Comparison of ENCODE assay signal across 31 mouse cellular contexts in genomic region chr2:154826054-154826538, GRCm38 (mm10). TPM values are rescaled to one million over a fixed set of nuclear protein-coding genes. Genes with fewer than 3 reads are reported as not detected.
DNase-seq lines count a peak whose midpoint lies in the region; ATAC-seq and TF ChIP-seq lines count a peak whose summit lies in the region.
"Had no signal": no experiment of that assay in that cellular context is flagged by ENCODE, and none has a peak within 500 bp of the region (broad histone marks: within the 10 kb centered on the region; RNA-seq: fewer than 3 reads in every experiment).

No protein-coding gene starts in this region.

- H3K9ac ChIP-seq in MEL (ENCODE audit: control insufficient read depth, low read depth, low read length, poor library complexity, severe bottlenecking), result no peak overlapping the region
- H3K9ac ChIP-seq in heart, embryonic 12.5 days, result no peak overlapping the region
- H3K9ac ChIP-seq: forebrain, postnatal 0 days; heart, embryonic 13.5 days; hindbrain, embryonic 12.5 days; hindbrain, embryonic 15.5 days had no signal

- TF ChIP-seq RAD21 in MEL (IDR thresholded peaks at IDR 0.05; ENCODE audit: low read depth, low read length), result no peak

- peaks cover 28% of the 10 kb centered on the region for H3K79me2 ChIP-seq in MEL (ENCODE audit: control insufficient read depth, insufficient read depth, low read length, poor library complexity)

- no peak for TF ChIP-seq POLR2A in MEL (IDR thresholded peaks at IDR 0.05; ENCODE audit: control insufficient read depth in 1 of 2, insufficient read depth in 1 of 2, low read depth in 1 of 2, low read length in 2 of 2, poor library complexity in 1 of 2)

- no peak overlapping the region for H3K27ac ChIP-seq in MEL (ENCODE audit: control insufficient read depth, low read depth, low read length)
- no peak overlapping the region for H3K27ac ChIP-seq in heart, embryonic 12.5 days (ENCODE audit: poor library complexity, severe bottlenecking)
- H3K27ac ChIP-seq: gastrocnemius, adult 2 months; heart, embryonic 13.5 days; hindbrain, embryonic 12.5 days; hindbrain, embryonic 15.5 days had no signal

- H3K4me2 ChIP-seq in heart, embryonic 12.5 days, result no peak overlapping the region
- H3K4me2 ChIP-seq: heart, embryonic 13.5 days; hindbrain, embryonic 12.5 days; hindbrain, embryonic 15.5 days had no signal

- WGBS in heart, embryonic 12.5 days, result 90% methylated on average over 1 of the region's 1 CpGs

- TF ChIP-seq CTCF in MEL (IDR thresholded peaks at IDR 0.05 in 2 of 3, conservative IDR thresholded peaks at IDR 0.05 in 1 of 3; ENCODE audit: control insufficient read depth in 1 of 3, insufficient read depth in 1 of 3, low read depth in 2 of 3, low read length in 3 of 3, poor library complexity in 1 of 3, severe bottlenecking in 1 of 3), result no peak

- no peak for TF ChIP-seq EP300 in MEL (IDR thresholded peaks at IDR 0.05; ENCODE audit: low read depth in 1 of 2, low read length in 2 of 2)

- ATAC-seq in inflammation-experienced regulatory T-cells, adult 6 months, result peak; percentile 56
- ATAC-seq in heart, embryonic 12.5 days (ENCODE audit: insufficient number of reproducible peaks, low FRiP score), result no peak
- ATAC-seq: forebrain, embryonic 14.5 days; forebrain, postnatal 0 days; intestine, embryonic 16.5 days had no signal

- no peaks in the 10 kb centered on the region for H3K9me3 ChIP-seq in MEL (replicated peaks; ENCODE audit: insufficient read depth, low read length)
- H3K9me3 ChIP-seq in heart, embryonic 12.5 days (replicated peaks), result no peaks in the 10 kb centered on the region
- H3K9me3 ChIP-seq: heart, embryonic 13.5 days; hindbrain, embryonic 12.5 days; hindbrain, embryonic 15.5 days had no signal

- H3K27me3 ChIP-seq in MEL (ENCODE audit: control insufficient read depth in 1 of 2, insufficient read depth in 2 of 2, low read length in 2 of 2), result no peaks in the 10 kb centered on the region
- no peaks in the 10 kb centered on the region for H3K27me3 ChIP-seq in heart, embryonic 12.5 days (replicated peaks)
- H3K27me3 ChIP-seq: heart, embryonic 13.5 days; hindbrain, embryonic 12.5 days; hindbrain, embryonic 15.5 days had no signal

- no peaks in the 10 kb centered on the region; a peak in 1 of 4 replicates for H3K4me1 ChIP-seq in MEL (ENCODE audit: control insufficient read depth in 1 of 2, insufficient read depth in 2 of 2, low read length in 2 of 2)
- H3K4me1 ChIP-seq in heart, embryonic 12.5 days (replicated peaks), result peaks cover 17% of the 10 kb centered on the region
- H3K4me1 ChIP-seq: hindbrain, embryonic 15.5 days had no signal

- H3K36me3 ChIP-seq in MEL (ENCODE audit: control insufficient read depth in 1 of 2, insufficient read depth in 2 of 2, low read length in 2 of 2), result peaks cover 3 to 7% of the 10 kb centered on the region in 2 experiments
- no peaks in the 10 kb centered on the region for H3K36me3 ChIP-seq in heart, embryonic 12.5 days
- H3K36me3 ChIP-seq: hindbrain, embryonic 12.5 days; hindbrain, embryonic 15.5 days had no signal

- peak; percentile 17 for DNase-seq in CD4-positive, CD25-positive, alpha-beta regulatory T cell, adult 2 months (ENCODE audit: low read depth, low spot score)
- no peak for DNase-seq in MEL (ENCODE audit: low read depth, low spot score)
- no peak for DNase-seq in heart, postnatal 10 days
- no peak for DNase-seq in right cerebral cortex, postnatal 14 days
- DNase-seq: adrenal gland, postnatal 10 days; adrenal gland, postnatal 36 days; cerebellum, adult 18-20 months; cerebellum, adult 9-10 months; cerebellum, postnatal 14 days; forebrain, postnatal 0 days; gastrocnemius, adult 2 months; gastrocnemius, postnatal 14 days; heart, adult 11 months had no signal

- intact Hi-C loops in heart, postnatal 10 days (cut with DNase I), result no loop called here

- H3K4me3 ChIP-seq in MEL (ENCODE audit: control insufficient read depth in 1 of 2, insufficient read depth in 1 of 2, low read depth in 2 of 2, low read length in 2 of 2), result no peak overlapping the region
- no peak overlapping the region for H3K4me3 ChIP-seq in heart, embryonic 12.5 days
- H3K4me3 ChIP-seq: gastrocnemius, adult 2 months; heart, embryonic 13.5 days; hindbrain, embryonic 12.5 days; hindbrain, embryonic 15.5 days had no signal

TF ChIP-seq in MEL, 35 proteins besides CTCF, POLR2A, EP300 and RAD21:
- TF ChIP-seq POLR2AphosphoS5 (IDR thresholded peaks at IDR 0.05; ENCODE audit: borderline replicate concordance, low read depth, low read length) (no peak), ZMIZ1 (IDR thresholded peaks at IDR 0.05; ENCODE audit: low read depth, low read length) (no peak), ETS1 (IDR thresholded peaks at IDR 0.05; ENCODE audit: low read depth, low read length) (no peak), MAX (IDR thresholded peaks at IDR 0.05; ENCODE audit: low read length) (no peak), RCOR1 (IDR thresholded peaks at IDR 0.05; ENCODE audit: low read depth, low read length) (peak; percentile 96)

RNA-seq across cellular contexts. Expression of gene a, which starts 34.9 kb away (rescaled TPM):
- total RNA-seq in MEL (2012; rRNA removed), result not detected in 2 replicates
- not detected for polyA plus RNA-seq in MEL (2012; ENCODE audit: insufficient read depth in 1 of 2, insufficient read length in 2 of 2, low read depth in 1 of 2, low replicate concordance in 2 of 2, missing spikeins in 1 of 2)
- not detected for polyA plus RNA-seq in inflammation-experienced regulatory T-cells, adult 6 months (2017; shearing (Covaris generic))
- not detected in 2 replicates for polyA plus RNA-seq in heart, embryonic 12.5 days (2016; fragmentation: Nextera tagmentation; extraction: Ambion mirVana)
- total RNA-seq in heart, postnatal 10 days (2021), result not detected
- total RNA-seq: adrenal gland, adult 18-20 months; adrenal gland, postnatal 10 days; adrenal gland, postnatal 36 days; gastrocnemius, adult 2 months; gastrocnemius, postnatal 14 days; gastrocnemius, postnatal 4 days; heart, adult 8-10 months; heart, postnatal 25 days; hematopoietic stem cell, adult 5-6 weeks had no signal
- polyA plus RNA-seq: C2C12; intestine, embryonic 16.5 days had no signal

RNA-seq across cellular contexts. Expression of gene Raly, which starts 35.2 kb away (rescaled TPM):
- total RNA-seq in MEL (2012; rRNA removed), result 214 and 237 TPM in 2 replicates
- polyA plus RNA-seq in MEL (2012; ENCODE audit: insufficient read depth in 1 of 2, insufficient read length in 2 of 2, low read depth in 1 of 2, low replicate concordance in 2 of 2, missing spikeins in 1 of 2), result 100 to 1,000 TPM in 1 of 2 experiments, not detected in 1; 407 TPM
- 10 to 100 TPM in 2 of 3 experiments, 1 to 10 TPM in 1; 8.0 to 32.4 (median 15.7) TPM for polyA plus RNA-seq in inflammation-experienced regulatory T-cells, adult 6 months (2017; shearing (Covaris generic))
- 27.2 and 29.8 TPM in 2 replicates for polyA plus RNA-seq in heart, embryonic 12.5 days (2016; fragmentation: Nextera tagmentation; extraction: Ambion mirVana)
- 100 to 1,000 TPM; 162 to 171 TPM for total RNA-seq in heart, postnatal 10 days (2021)

RNA-seq across cellular contexts. Expression of gene Gm14214, which starts 56.3 kb away (rescaled TPM):
- total RNA-seq in MEL (2012; rRNA removed), result not detected in 2 replicates
- under 1 TPM in 1 of 2 experiments, not detected in 1; 0.17 TPM for polyA plus RNA-seq in MEL (2012; ENCODE audit: insufficient read depth in 1 of 2, insufficient read length in 2 of 2, low read depth in 1 of 2, low replicate concordance in 2 of 2, missing spikeins in 1 of 2)
- not detected for polyA plus RNA-seq in inflammation-experienced regulatory T-cells, adult 6 months (2017; shearing (Covaris generic))
- not detected in 2 replicates for polyA plus RNA-seq in heart, embryonic 12.5 days (2016; fragmentation: Nextera tagmentation; extraction: Ambion mirVana)
- total RNA-seq in heart, postnatal 10 days (2021), result not detected
- total RNA-seq: adrenal gland, adult 18-20 months; adrenal gland, postnatal 10 days; adrenal gland, postnatal 36 days; forebrain, postnatal 0 days; gastrocnemius, adult 2 months; gastrocnemius, postnatal 14 days; gastrocnemius, postnatal 4 days; heart, adult 8-10 months; heart, postnatal 25 days; hematopoietic stem cell, adult 5-6 weeks had no signal
- polyA plus RNA-seq: C2C12; embryonic facial prominence, embryonic 11.5 days; embryonic facial prominence, embryonic 14.5 days; forebrain, embryonic 11.5 days; forebrain, embryonic 14.5 days; forebrain, postnatal 0 days; frontal cortex, adult 2 months; heart, embryonic 13.5 days; heart, embryonic 16.5 days; hindbrain, embryonic 12.5 days; hindbrain, embryonic 15.5 days; intestine, embryonic 16.5 days had no signal
